Comparison of ENCODE assay signal across 9 mouse cellular contexts in the genomic region with DNA sequence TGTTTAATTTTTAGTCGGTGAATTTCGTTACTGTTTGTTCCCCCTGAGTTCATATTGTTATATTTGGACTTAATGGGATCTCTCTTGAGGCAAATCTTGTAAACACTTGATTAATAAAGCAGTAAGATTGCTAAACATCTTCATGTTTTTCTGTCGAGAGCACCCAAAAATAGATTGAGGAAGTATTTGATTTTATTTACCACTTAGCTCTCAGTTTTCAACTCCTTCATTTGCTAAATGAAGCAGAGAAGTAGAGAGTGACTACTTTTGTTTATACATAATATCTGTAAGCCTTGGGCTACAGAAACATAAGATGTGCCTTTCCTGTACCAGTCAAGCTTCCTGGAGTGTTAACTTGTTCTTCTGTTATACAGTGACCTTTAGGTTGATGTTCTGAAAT. TPM values are rescaled to one million over a fixed set of nuclear protein-coding genes. Genes with fewer than 3 reads are reported as not detected.
A peak's percentile ranks its signal among the peaks of the same experiment; 100 is the strongest.
DNase-seq lines count a peak whose midpoint lies in the region; ATAC-seq and TF ChIP-seq lines count a peak whose summit lies in the region.
"Had no signal": no experiment of that assay in that cellular context is flagged by ENCODE, and none has a peak within 500 bp of the region (broad histone marks: within the 10 kb centered on the region; RNA-seq: fewer than 3 reads in every experiment).

No protein-coding gene starts in this region.

- DNase-seq in heart, postnatal 10 days, result no peak
- no peak for DNase-seq in hindbrain, embryonic 10.5 days (ENCODE audit: low spot score)
- DNase-seq in midbrain, embryonic 10.5 days (ENCODE audit: low spot score), result no peak
- DNase-seq in adrenal gland, postnatal 36 days, result no peak
- DNase-seq in left cerebral cortex, postnatal 25 days (ENCODE audit: low spot score in 2 of 2), result no peak
- no peak for DNase-seq in urinary bladder, postnatal 36 days (ENCODE audit: low spot score in 2 of 2)
- DNase-seq: left cerebral cortex, postnatal 4 days had no signal

- no peak for TF ChIP-seq POLR2A in ES-Bruce4 (IDR thresholded peaks at IDR 0.05; ENCODE audit: insufficient read depth, low read length)

- intact Hi-C loops in heart, postnatal 10 days (cut with DNase I), result loop anchor here (5.0 kb wide), 1 partner anchor 1768 kb away; no protein-coding TSS in a partner anchor
- intact Hi-C loops in left cerebral cortex, postnatal 25 days (cut with DNase I), result no loop called here

- H3K4me2 ChIP-seq in heart, embryonic 12.5 days, result peak overlapping the region; percentile 63; the same call in 1 of the 2 replicates

- peak overlapping the region; percentile 73 for H3K4me3 ChIP-seq in heart, embryonic 12.5 days
- peak overlapping the region; percentile 99; the same call in 1 of the 2 replicates for H3K4me3 ChIP-seq in ES-Bruce4 (ENCODE audit: low read depth, low read length)
- H3K4me3 ChIP-seq in hindbrain, embryonic 10.5 days, result peak overlapping the region; percentile 89
- H3K4me3 ChIP-seq in midbrain, embryonic 10.5 days, result peak overlapping the region; percentile 91

- 36% methylated on average over 3 of the region's 3 CpGs for WGBS in heart, embryonic 12.5 days
- WGBS in hindbrain, embryonic 10.5 days, result 54% methylated on average over 3 of the region's 3 CpGs
- WGBS in midbrain, embryonic 10.5 days, result 48% methylated on average over 3 of the region's 3 CpGs

- peaks cover 5% of the 10 kb centered on the region for H3K36me3 ChIP-seq in heart, embryonic 12.5 days
- H3K36me3 ChIP-seq in ES-Bruce4 (ENCODE audit: control insufficient read depth, insufficient read depth, low read length, poor library complexity, severe bottlenecking), result peaks cover 5% of the 10 kb centered on the region
- H3K36me3 ChIP-seq in hindbrain, embryonic 10.5 days, result peaks cover 6% of the 10 kb centered on the region
- peaks cover 4% of the 10 kb centered on the region; the same call in 1 of the 2 replicates for H3K36me3 ChIP-seq in midbrain, embryonic 10.5 days

- no peak for ATAC-seq in heart, embryonic 12.5 days (ENCODE audit: insufficient number of reproducible peaks, low FRiP score)

- TF ChIP-seq EP300 in ES-Bruce4 (IDR thresholded peaks at IDR 0.05; ENCODE audit: insufficient read depth, low read depth, low read length), result no peak

- H3K9ac ChIP-seq in heart, embryonic 12.5 days, result no peak overlapping the region; the same call in 1 of the 2 replicates
- H3K9ac ChIP-seq in ES-Bruce4 (ENCODE audit: low read depth, poor library complexity, severe bottlenecking), result peak overlapping the region; percentile 99

- peak overlapping the region; percentile 7; the same call in 1 of the 2 replicates for H3K27ac ChIP-seq in heart, embryonic 12.5 days (ENCODE audit: poor library complexity, severe bottlenecking)
- no peak overlapping the region for H3K27ac ChIP-seq in ES-Bruce4 (ENCODE audit: insufficient read depth, low read length)
- H3K27ac ChIP-seq in hindbrain, embryonic 10.5 days, result peak overlapping the region; percentile 98; the same call in 1 of the 2 replicates
- H3K27ac ChIP-seq in midbrain, embryonic 10.5 days (replicated peaks), result peak overlapping the region; percentile 98; the same call in 1 of the 2 replicates

- H3K27me3 ChIP-seq in heart, embryonic 12.5 days (replicated peaks), result no peaks in the 10 kb centered on the region
- no peaks in the 10 kb centered on the region for H3K27me3 ChIP-seq in ES-Bruce4 (ENCODE audit: control insufficient read depth, insufficient read depth, low read length, poor library complexity, severe bottlenecking)
- H3K27me3 ChIP-seq in hindbrain, embryonic 10.5 days (ENCODE audit: insufficient read depth, poor library complexity, severe bottlenecking), result no peaks in the 10 kb centered on the region
- H3K27me3 ChIP-seq in midbrain, embryonic 10.5 days (ENCODE audit: low read depth, poor library complexity, severe bottlenecking), result peaks cover 5% of the 10 kb centered on the region; the same call in 1 of the 2 replicates

- H3K4me1 ChIP-seq in heart, embryonic 12.5 days (replicated peaks), result peaks cover 15% of the 10 kb centered on the region
- H3K4me1 ChIP-seq in ES-Bruce4 (ENCODE audit: control insufficient read depth, insufficient read depth, low read length), result peaks cover 1% of the 10 kb centered on the region
- H3K4me1 ChIP-seq in hindbrain, embryonic 10.5 days (replicated peaks), result peaks cover 34% of the 10 kb centered on the region
- H3K4me1 ChIP-seq in midbrain, embryonic 10.5 days, result peaks cover 33% of the 10 kb centered on the region

- TF ChIP-seq CTCF in ES-Bruce4 (IDR thresholded peaks at IDR 0.05; ENCODE audit: low read depth, low read length), result no peak

- H3K9me3 ChIP-seq in heart, embryonic 12.5 days (replicated peaks), result no peaks in the 10 kb centered on the region
- H3K9me3 ChIP-seq in ES-Bruce4 (replicated peaks; ENCODE audit: control insufficient read depth, insufficient read depth, low read length, poor library complexity, severe bottlenecking), result no peaks in the 10 kb centered on the region
- H3K9me3 ChIP-seq in hindbrain, embryonic 10.5 days, result no peaks in the 10 kb centered on the region
- H3K9me3 ChIP-seq in midbrain, embryonic 10.5 days (replicated peaks), result no peaks in the 10 kb centered on the region

RNA-seq across cellular contexts. Expression of a gene that starts 6.0 kb away (rescaled TPM):
- 2.0 TPM in 2 replicates for polyA plus RNA-seq in heart, embryonic 12.5 days (2016; fragmentation: Nextera tagmentation; extraction: Ambion mirVana)
- total RNA-seq in heart, postnatal 10 days (2021), result 1 to 10 TPM; 1.1 to 1.4 TPM
- polyA plus RNA-seq in ES-Bruce4 (2011; ENCODE audit: insufficient read depth, insufficient read length, low read depth, missing spikeins), result 1.8 and 1.9 TPM in 2 replicates
- 4.6 and 5.6 TPM in 2 replicates for polyA plus RNA-seq in hindbrain, embryonic 10.5 days (2016; fragmentation: Nextera tagmentation; extraction: Ambion mirVana)
- polyA plus RNA-seq in midbrain, embryonic 10.5 days (2016; fragmentation: Nextera tagmentation; extraction: Ambion mirVana), result 4.5 and 5.5 TPM in 2 replicates
- total RNA-seq in adrenal gland, postnatal 36 days (2021), result 1 to 10 TPM; 4.0 to 6.9 TPM
- 10 to 100 TPM; 13.0 to 16.5 TPM for total RNA-seq in left cerebral cortex, postnatal 25 days (2021)

RNA-seq across cellular contexts. Expression of a gene that starts 6.2 kb away (rescaled TPM):
- polyA plus RNA-seq in heart, embryonic 12.5 days (2016; fragmentation: Nextera tagmentation; extraction: Ambion mirVana), result 33.8 and 35.9 TPM in 2 replicates
- 10 to 100 TPM; 34.6 to 37.3 TPM for total RNA-seq in heart, postnatal 10 days (2021)
- polyA plus RNA-seq in ES-Bruce4 (2011; ENCODE audit: insufficient read depth, insufficient read length, low read depth, missing spikeins), result 77.2 and 85.0 TPM in 2 replicates
- 29.6 and 34.8 TPM in 2 replicates for polyA plus RNA-seq in hindbrain, embryonic 10.5 days (2016; fragmentation: Nextera tagmentation; extraction: Ambion mirVana)
- polyA plus RNA-seq in midbrain, embryonic 10.5 days (2016; fragmentation: Nextera tagmentation; extraction: Ambion mirVana), result 31.0 and 32.7 TPM in 2 replicates
- 10 to 100 TPM; 57.0 to 59.2 TPM for total RNA-seq in adrenal gland, postnatal 36 days (2021)
- 10 to 100 TPM; 39.1 to 42.7 TPM for total RNA-seq in left cerebral cortex, postnatal 25 days (2021)
